Mouse (Mus musculus): ENCODE data around the gene Gng7. TPM values are rescaled to one million over a fixed set of nuclear protein-coding genes. Genes with fewer than 3 reads are reported as not detected.

Gng7 gene
- total RNA-seq, 2 experiments from 2014 or later = 166 to 173 TPM

- DNase-seq (ENCODE audit: low spot score in 2 of 2) = no peak
These were observed 44.6 kb downstream of the Gng7 start for GRCm38 (mm10) chr10:80970159-80970558.

- DNase-seq (ENCODE audit: low spot score in 2 of 2) = no peak
These were observed 45.4 kb downstream of the Gng7 start for GRCm38 (mm10) chr10:80969298-80969697.

- no peak for DNase-seq (ENCODE audit: low spot score in 2 of 2)
These were observed 46.6 kb downstream of the Gng7 start for GRCm38 (mm10) chr10:80968106-80968505.

- DNase-seq (ENCODE audit: low spot score in 2 of 2) = no peak
These were observed 47.6 kb downstream of the Gng7 start for GRCm38 (mm10) chr10:80967101-80967656.

- DNase-seq (ENCODE audit: low spot score in 2 of 2) = no peak
These were observed 48.4 kb downstream of the Gng7 start for GRCm38 (mm10) chr10:80966296-80966695.

- peak in 1 of 2 experiments; percentile 41 for DNase-seq (ENCODE audit: low spot score in 2 of 2)
These were observed 51.4 kb downstream of the Gng7 start for GRCm38 (mm10) chr10:80963031-80963975.

GRCm38 (mm10) chr10:80962585-80962984 is 52.2 kb downstream of the Gng7 start:
- peak in 1 of 2 experiments; percentile 55 for DNase-seq (ENCODE audit: low spot score in 2 of 2)

GRCm38 (mm10) chr10:80962051-80962472 is 52.7 kb downstream of the Gng7 start:
- peak in 1 of 2 experiments; percentile 37 for DNase-seq (ENCODE audit: low spot score in 2 of 2)

- DNase-seq (ENCODE audit: low spot score in 2 of 2) = no peak
These were observed 53.9 kb downstream of the Gng7 start for GRCm38 (mm10) chr10:80960551-80961508.

- DNase-seq (ENCODE audit: low spot score in 2 of 2) = no peak
These were observed 55.6 kb downstream of the Gng7 start for GRCm38 (mm10) chr10:80958979-80959637.

GRCm38 (mm10) chr10:80957791-80958190 is 57.0 kb downstream of the Gng7 start:
- DNase-seq (ENCODE audit: low spot score in 2 of 2) = no peak

GRCm38 (mm10) chr10:80956901-80957300 is 57.8 kb downstream of the Gng7 start:
- no peak for DNase-seq (ENCODE audit: low spot score in 2 of 2)

GRCm38 (mm10) chr10:80956385-80956784 is 58.4 kb downstream of the Gng7 start:
- DNase-seq (ENCODE audit: low spot score in 2 of 2) = no peak

- DNase-seq (ENCODE audit: low spot score in 2 of 2) = peak in 1 of 2 experiments; percentile 69
These were observed 59.2 kb downstream of the Gng7 start for GRCm38 (mm10) chr10:80955536-80955935.

- DNase-seq (ENCODE audit: low spot score in 2 of 2) = no peak
These were observed 59.9 kb downstream of the Gng7 start for GRCm38 (mm10) chr10:80954843-80955242.

GRCm38 (mm10) chr10:80954415-80954814 is 60.3 kb downstream of the Gng7 start:
- DNase-seq (ENCODE audit: low spot score in 2 of 2) = no peak

- no peak for DNase-seq (ENCODE audit: low spot score in 2 of 2)
These were observed 62.3 kb downstream of the Gng7 start for GRCm38 (mm10) chr10:80952449-80952848.

GRCm38 (mm10) chr10:80951761-80952390 is 62.9 kb downstream of the Gng7 start:
- DNase-seq (ENCODE audit: low spot score in 2 of 2) = no peak

GRCm38 (mm10) chr10:80950314-80950713 is 64.4 kb downstream of the Gng7 start:
- DNase-seq (ENCODE audit: low spot score in 2 of 2) = no peak

GRCm38 (mm10) chr10:80949081-80949480 is 65.7 kb downstream of the Gng7 start:
- DNase-seq (ENCODE audit: low spot score in 2 of 2) = no peak

Data from layer of hippocampus, adult 18-20 months (tissue).